8 mouse cellular contexts compared by ENCODE assay signal in genomic region chr2:25356208-25357079, GRCm38 (mm10). TPM values are rescaled to one million over a fixed set of nuclear protein-coding genes. Genes with fewer than 3 reads are reported as not detected.
A peak's percentile ranks its signal among the peaks of the same experiment; 100 is the strongest.
DNase-seq lines count a peak whose midpoint lies in the region; ATAC-seq and TF ChIP-seq lines count a peak whose summit lies in the region.

Gene Dpp7, minus strand, starts transcription at chr2:25356359.

- no peak within 1 kb of the TSS for H3K27ac ChIP-seq in ES-E14 (ENCODE audit: insufficient read depth, low read depth, low read length, poor library complexity, severe bottlenecking)
- H3K27ac ChIP-seq in forebrain, embryonic 13.5 days = no peak within 1 kb of the TSS
- no peak within 1 kb of the TSS for H3K27ac ChIP-seq in heart, postnatal 0 days (ENCODE audit: low read depth)
- H3K27ac ChIP-seq in liver, embryonic 15.5 days (replicated peaks) = 0 out of 2 replicates have a peak within 1 kb of the TSS, but pooled peaks have one; percentile 8
- no peak within 1 kb of the TSS for H3K27ac ChIP-seq in neural tube, embryonic 11.5 days (ENCODE audit: low read depth, low read length)
- no peak within 1 kb of the TSS for H3K27ac ChIP-seq in stomach, embryonic 16.5 days (ENCODE audit: low read length)

- no peak for TF ChIP-seq EP300 in heart, postnatal 0 days (IDR thresholded peaks at IDR 0.05; ENCODE audit: low read depth)

- 5% methylated on average over 13 of the region's 13 CpGs for whole genome bisulfite sequencing in forebrain, embryonic 13.5 days
- WGBS in heart, postnatal 0 days = 7% methylated on average over 13 of the region's 13 CpGs
- WGBS in liver, embryonic 15.5 days (ENCODE audit: insufficient replicate concordance) = 5% methylated on average over 13 of the region's 13 CpGs
- WGBS in neural tube, embryonic 11.5 days = 6% methylated on average over 13 of the region's 13 CpGs
- 4% methylated on average over 13 of the region's 13 CpGs for WGBS in stomach, embryonic 16.5 days

- in situ Hi-C loops in ES-E14 (cut with MboI; ENCODE audit: low sequenced_read_pairs in 2 of 2, unreplicated experiment in 2 of 2) = no loop called here

- no peaks in the 10 kb centered on the region for H3K27me3 ChIP-seq in forebrain, embryonic 13.5 days
- no peaks in the 10 kb centered on the region for H3K27me3 ChIP-seq in heart, postnatal 0 days (ENCODE audit: control insufficient read depth, insufficient read depth, low read length)
- H3K27me3 ChIP-seq in liver, embryonic 15.5 days = no peaks in the 10 kb centered on the region
- no peaks in the 10 kb centered on the region for H3K27me3 ChIP-seq in neural tube, embryonic 11.5 days (ENCODE audit: control insufficient read depth, insufficient read depth, low read length)
- H3K27me3 ChIP-seq in stomach, embryonic 16.5 days (ENCODE audit: control insufficient read depth, insufficient read depth, low read length) = no peaks in the 10 kb centered on the region

- no peaks in the 10 kb centered on the region for H3K9me3 ChIP-seq in ES-E14 (ENCODE audit: control insufficient read depth, insufficient read depth, low read depth, low read length)
- H3K9me3 ChIP-seq in forebrain, embryonic 13.5 days (replicated peaks) = no peaks in the 10 kb centered on the region
- no peaks in the 10 kb centered on the region for H3K9me3 ChIP-seq in heart, postnatal 0 days (replicated peaks; ENCODE audit: control insufficient read depth, low read length)
- H3K9me3 ChIP-seq in liver, embryonic 15.5 days (replicated peaks) = no peaks in the 10 kb centered on the region
- H3K9me3 ChIP-seq in neural tube, embryonic 11.5 days (ENCODE audit: control insufficient read depth, low read length) = no peaks in the 10 kb centered on the region
- no peaks in the 10 kb centered on the region for H3K9me3 ChIP-seq in stomach, embryonic 16.5 days (replicated peaks; ENCODE audit: control insufficient read depth, low read length)

- peaks cover 26% of the 10 kb centered on the region for H3K36me3 ChIP-seq in ES-E14 (ENCODE audit: control insufficient read depth, insufficient read depth, low read length, poor library complexity, severe bottlenecking)
- H3K36me3 ChIP-seq in forebrain, embryonic 13.5 days (ENCODE audit: poor library complexity, severe bottlenecking) = peaks cover 29% of the 10 kb centered on the region
- peaks cover 19% of the 10 kb centered on the region for H3K36me3 ChIP-seq in heart, postnatal 0 days (replicated peaks; ENCODE audit: control insufficient read depth, insufficient read depth, low read length)
- peaks cover 15% of the 10 kb centered on the region for H3K36me3 ChIP-seq in liver, embryonic 15.5 days (replicated peaks)
- H3K36me3 ChIP-seq in neural tube, embryonic 11.5 days (ENCODE audit: control insufficient read depth, insufficient read depth, low read length) = peaks cover 3% of the 10 kb centered on the region
- H3K36me3 ChIP-seq in stomach, embryonic 16.5 days (ENCODE audit: control insufficient read depth, insufficient read depth, low read length) = 0 out of 2 replicates have a peak, but pooled peaks cover 1% of the 10 kb centered on the region

- H3K9ac ChIP-seq in ES-E14 (ENCODE audit: insufficient read depth, low read depth, low read length, poor library complexity, severe bottlenecking) = peak within 1 kb of the TSS; percentile 80
- peak within 1 kb of the TSS; percentile 75 for H3K9ac ChIP-seq in forebrain, embryonic 13.5 days
- H3K9ac ChIP-seq in heart, postnatal 0 days (replicated peaks; ENCODE audit: low read depth, low read length) = peak within 1 kb of the TSS; percentile 36
- peak within 1 kb of the TSS; percentile 36 for H3K9ac ChIP-seq in liver, embryonic 15.5 days
- H3K9ac ChIP-seq in neural tube, embryonic 11.5 days (ENCODE audit: low read length) = peak within 1 kb of the TSS; percentile 58
- H3K9ac ChIP-seq in stomach, embryonic 16.5 days (ENCODE audit: low read length) = peak within 1 kb of the TSS; percentile 66

- H3K4me3 ChIP-seq in ES-E14 (ENCODE audit: insufficient read depth in 1 of 2, low read depth in 1 of 2, low read length in 2 of 2, poor library complexity in 1 of 2, severe bottlenecking in 1 of 2) = peak within 1 kb of the TSS; percentile 70 to 71
- peak within 1 kb of the TSS; percentile 60 for H3K4me3 ChIP-seq in forebrain, embryonic 13.5 days
- peak within 1 kb of the TSS; percentile 40 for H3K4me3 ChIP-seq in heart, postnatal 0 days (ENCODE audit: low read depth, low read length)
- H3K4me3 ChIP-seq in liver, embryonic 15.5 days (replicated peaks) = peak within 1 kb of the TSS; percentile 60
- peak within 1 kb of the TSS; percentile 53 for H3K4me3 ChIP-seq in neural tube, embryonic 11.5 days (ENCODE audit: low read depth, low read length)
- H3K4me3 ChIP-seq in stomach, embryonic 16.5 days (replicated peaks; ENCODE audit: low read length) = peak within 1 kb of the TSS; percentile 64

- H3K4me2 ChIP-seq in forebrain, embryonic 13.5 days = peak within 1 kb of the TSS; percentile 79
- H3K4me2 ChIP-seq in heart, postnatal 0 days (ENCODE audit: low read depth, low read length) = peak within 1 kb of the TSS; percentile 72
- H3K4me2 ChIP-seq in liver, embryonic 15.5 days = peak within 1 kb of the TSS; percentile 82
- peak within 1 kb of the TSS; percentile 91 for H3K4me2 ChIP-seq in neural tube, embryonic 11.5 days (ENCODE audit: low read depth)
- peak within 1 kb of the TSS; percentile 97 for H3K4me2 ChIP-seq in stomach, embryonic 16.5 days (ENCODE audit: low read depth, low read length)

- DNase-seq in ES-E14 (ENCODE audit: low read depth, low spot score) = peak; percentile 85
- DNase-seq in heart, postnatal 0 days (ENCODE audit: low spot score) = peak; percentile 62
- DNase-seq in kidney, postnatal 4 days = peak; percentile 88 to 92
- peak; percentile 86 for DNase-seq in neural tube, embryonic 11.5 days (ENCODE audit: low spot score)

- ATAC-seq in cerebellum, adult (ENCODE audit: insufficient number of reproducible peaks, low FRiP score, low TSS enrichment) = peak; percentile 71; the same call in 1 of the 2 replicates
- ATAC-seq in forebrain, embryonic 13.5 days = peak; percentile 88
- peak; percentile 53 for ATAC-seq in heart, postnatal 0 days (ENCODE audit: insufficient read depth, low read depth)
- ATAC-seq in liver, embryonic 15.5 days (ENCODE audit: insufficient read depth) = peak; percentile 70
- ATAC-seq in neural tube, embryonic 11.5 days (ENCODE audit: insufficient read depth, low FRiP score, low TSS enrichment) = peak; percentile 85
- ATAC-seq in stomach, embryonic 16.5 days (ENCODE audit: insufficient read depth, low FRiP score) = peak; percentile 83

- TF ChIP-seq CTCF in heart, postnatal 0 days (IDR thresholded peaks at IDR 0.05; ENCODE audit: low read depth) = no peak

- peaks cover 0 to 6% of the 10 kb centered on the region in 2 experiments; a peak in 1 of 4 replicates for H3K4me1 ChIP-seq in ES-E14 (ENCODE audit: control insufficient read depth in 2 of 2, insufficient read depth in 2 of 2, low read length in 2 of 2, poor library complexity in 1 of 2)
- peaks cover 23% of the 10 kb centered on the region for H3K4me1 ChIP-seq in forebrain, embryonic 13.5 days
- H3K4me1 ChIP-seq in heart, postnatal 0 days (ENCODE audit: control insufficient read depth, insufficient read depth) = peaks cover 12% of the 10 kb centered on the region; the same call in 1 of the 2 replicates
- peaks cover 24% of the 10 kb centered on the region for H3K4me1 ChIP-seq in liver, embryonic 15.5 days (replicated peaks)
- H3K4me1 ChIP-seq in neural tube, embryonic 11.5 days (ENCODE audit: control insufficient read depth, insufficient read depth, low read length) = peaks cover 9% of the 10 kb centered on the region
- peaks cover 12% of the 10 kb centered on the region; the same call in 1 of the 2 replicates for H3K4me1 ChIP-seq in stomach, embryonic 16.5 days (ENCODE audit: control insufficient read depth, insufficient read depth, low read length)

TF ChIP-seq in ES-E14, 5 proteins besides CTCF, POLR2A, EP300 and RAD21:
- no peak for TF ChIP-seq HCFC1 (IDR thresholded peaks at IDR 0.05; ENCODE audit: borderline replicate concordance, insufficient read depth, low read length)
- TF ChIP-seq ZC3H11A (IDR thresholded peaks at IDR 0.05; ENCODE audit: borderline replicate concordance, low read depth, low read length) = no peak
- TF ChIP-seq ZNF384 (IDR thresholded peaks at IDR 0.05; ENCODE audit: low read depth, low read length) = no peak
- no peak for TF ChIP-seq MAFK (IDR thresholded peaks at IDR 0.05; ENCODE audit: insufficient read depth, low read depth, low read length)
- no peak for TF ChIP-seq CHD2 (IDR thresholded peaks at IDR 0.05; ENCODE audit: low read depth, low read length)

RNA-seq across cellular contexts. Expression of gene Dpp7, which starts in this region (rescaled TPM):
- 60.2 and 141 TPM in 2 replicates for total RNA-seq in ES-E14 (2012; rRNA removed)
- 22.8 and 23.3 TPM in 2 replicates for polyA plus RNA-seq in forebrain, embryonic 13.5 days (2015; fragmentation: Nextera tagmentation; extraction: Ambion mirVana)
- 9.0 and 13.2 TPM in 2 replicates for total RNA-seq in heart, postnatal 0 days (2014; rRNA removed; ENCODE audit: low replicate concordance)
- 4.3 and 4.6 TPM in 2 replicates for polyA plus RNA-seq in heart, postnatal 0 days (2015; fragmentation: Nextera tagmentation; extraction: Ambion mirVana)
- 11.5 and 14.7 TPM in 2 replicates for polyA plus RNA-seq in liver, embryonic 15.5 days (2015; fragmentation: Nextera tagmentation; extraction: Ambion mirVana)
- polyA plus RNA-seq in neural tube, embryonic 11.5 days (2014; fragmentation: Nextera tagmentation; extraction: Ambion mirVana) = 16.2 and 20.6 TPM in 2 replicates
- polyA plus RNA-seq in stomach, embryonic 16.5 days (2015; fragmentation: Nextera tagmentation; extraction: Ambion mirVana) = 23.8 and 26.8 TPM in 2 replicates
